Mouse (Mus musculus) 416B (cell line): ENCODE measurements around the gene Msi2.
A peak's percentile ranks its signal among the peaks of the same experiment; 100 is the strongest.

Experiments
- DNase-seq: peaks from one replicate; pipeline ENCODE4 v3.0.0; 2011; ENCODE audit warnings: low read depth

Msi2 gene

GRCm38 (mm10) chr11:88718050-88718765 lies at the start of gene Msi2:
Msi2 (minus strand) TSS chr11:88718513.
- peak; percentile 94 for DNase-seq

DNA sequence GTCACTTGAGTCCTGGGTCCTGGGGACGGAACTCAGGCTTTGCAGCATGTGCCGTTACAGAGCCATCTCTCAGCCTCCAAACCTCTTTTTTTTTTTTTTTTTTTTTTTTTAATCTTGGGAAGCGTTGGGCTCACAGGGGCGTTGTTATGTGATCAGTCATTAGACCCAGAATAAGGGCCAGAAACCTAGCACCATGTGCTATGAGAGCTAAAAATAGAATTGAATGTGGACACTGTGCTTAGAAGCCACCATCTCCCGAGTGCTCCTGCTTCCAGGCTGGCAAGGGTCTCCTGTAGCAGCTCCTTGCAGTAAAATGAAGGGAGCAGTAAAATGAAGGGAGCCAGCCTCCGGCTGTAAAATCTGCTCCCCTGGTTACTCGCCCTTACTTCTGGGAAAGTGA lies 47.3 kb upstream of the Msi2 start:
- DNase-seq = no peak

DNA sequence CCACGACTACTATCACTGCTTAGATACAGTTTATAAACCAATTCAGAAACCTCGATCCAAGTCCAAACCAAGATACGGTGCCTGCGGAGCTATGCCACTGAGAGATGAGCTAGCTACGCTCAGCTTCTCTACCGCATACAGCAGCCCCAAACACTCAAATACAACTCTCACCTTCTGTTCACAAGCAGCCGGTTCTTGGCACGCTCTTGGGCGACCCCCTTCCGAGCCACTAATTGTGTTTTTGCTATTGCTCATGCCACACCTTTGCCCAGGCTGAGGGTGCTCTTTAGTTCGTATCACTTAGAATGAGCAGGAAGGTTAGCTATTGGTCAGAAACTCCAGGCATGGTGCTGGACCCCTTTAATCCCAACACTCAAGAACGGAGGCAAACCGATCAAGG lies 45.1 kb upstream of the Msi2 start:
- DNase-seq = no peak

DNA sequence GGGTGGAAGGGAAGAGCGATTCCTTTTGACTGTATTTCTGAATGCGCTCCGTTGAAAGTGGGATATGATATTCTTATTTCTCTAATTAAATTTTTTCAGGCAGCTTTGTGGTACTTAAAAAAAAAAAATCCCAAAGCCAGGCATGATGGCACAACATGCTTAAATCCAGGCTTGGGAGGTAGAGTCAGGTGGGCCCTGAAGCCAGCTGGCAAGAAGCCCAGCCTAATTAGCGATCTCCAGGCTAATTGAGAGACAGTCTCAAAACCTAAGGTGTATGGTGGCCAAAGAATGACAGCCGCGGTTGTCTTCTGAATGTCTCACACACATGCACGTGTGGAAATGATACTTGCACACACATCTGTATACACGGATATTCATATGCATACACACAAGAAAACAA lies 41.2 kb upstream of the Msi2 start:
- DNase-seq = no peak

DNA sequence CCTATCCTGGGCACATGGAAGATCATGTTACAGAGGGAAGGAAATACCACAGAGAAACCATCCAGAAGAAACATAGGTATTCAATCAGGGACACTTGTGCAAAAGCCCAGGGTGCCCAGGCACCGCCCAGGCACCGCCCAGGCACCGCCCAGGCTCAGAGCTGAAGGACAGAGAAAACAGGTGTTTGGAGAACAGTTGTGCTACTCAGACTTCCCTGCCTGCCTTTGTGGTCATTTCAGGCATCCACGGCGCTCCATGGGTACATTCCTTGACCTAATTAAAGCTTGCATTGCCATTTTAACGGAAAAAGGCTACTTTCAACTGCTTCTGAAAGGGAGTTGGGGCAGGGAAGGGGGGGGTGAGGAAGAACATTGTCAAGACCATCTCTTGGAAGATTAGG lies 40.1 kb upstream of the Msi2 start:
- no peak for DNase-seq

DNA sequence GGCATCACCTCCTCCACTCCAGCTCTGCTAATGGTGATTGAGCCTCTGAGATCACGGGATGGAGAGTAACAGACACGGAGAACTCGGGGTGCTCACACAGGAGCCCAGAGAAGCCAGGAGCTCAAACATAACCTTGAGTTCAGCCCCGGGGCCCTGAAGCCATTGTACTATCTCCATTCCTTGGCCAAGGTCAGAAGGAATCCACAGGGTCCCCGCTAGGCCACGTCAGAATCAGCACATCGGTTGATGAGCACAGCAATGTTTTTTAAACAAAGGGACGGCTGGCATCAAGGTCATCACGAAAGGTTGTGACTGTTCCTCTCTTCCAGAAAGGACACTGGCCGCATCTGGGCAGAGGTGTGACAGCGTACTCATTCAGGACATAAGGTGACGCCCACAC lies 27.0 kb upstream of the Msi2 start:
- no peak for DNase-seq

GRCm38 (mm10) chr11:88739574-88740295 lies 21.4 kb upstream of the Msi2 start:
- peak; percentile 27 for DNase-seq

GRCm38 (mm10) chr11:88729363-88729762 lies 11.1 kb upstream of the Msi2 start:
- DNase-seq = no peak

- peak; percentile 69 for DNase-seq
These were observed 10.2 kb upstream of the Msi2 start for GRCm38 (mm10) chr11:88728508-88728890.

DNA sequence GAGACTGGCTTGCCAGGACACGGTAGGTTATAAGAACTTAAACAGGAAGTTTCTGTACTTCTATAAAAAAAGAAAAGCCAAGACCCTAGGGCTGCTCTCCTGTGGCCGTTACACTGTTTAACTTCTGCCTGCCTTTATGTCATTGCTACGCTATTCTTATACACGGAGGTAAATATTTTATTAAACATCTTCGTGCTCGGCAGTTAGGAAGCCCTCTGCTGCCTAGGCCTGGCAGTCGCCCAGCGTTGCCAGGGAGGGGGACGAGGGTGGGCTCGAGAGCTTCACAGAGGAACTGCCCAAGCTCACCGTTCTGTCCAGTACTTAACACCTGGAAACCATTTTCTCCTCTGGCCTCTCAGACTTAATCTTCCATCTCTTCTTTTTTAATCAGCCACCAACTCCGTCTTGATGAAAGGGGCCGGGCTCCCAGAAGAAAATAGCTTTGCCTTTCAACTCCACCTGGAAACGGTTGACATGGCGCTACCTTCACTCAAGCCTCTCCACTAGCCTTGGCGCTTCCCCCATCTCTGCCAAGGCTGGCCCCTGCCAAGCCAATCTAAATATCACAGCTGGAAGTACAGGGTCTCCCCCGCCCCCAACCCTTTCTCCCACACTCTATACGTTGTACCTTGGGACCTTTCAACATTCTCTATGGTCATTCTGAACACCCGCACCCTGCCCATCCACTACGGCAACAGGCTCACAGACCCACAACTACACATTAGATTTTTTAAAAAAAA lies 9.6 kb upstream of the Msi2 start:
- DNase-seq = no peak

DNA sequence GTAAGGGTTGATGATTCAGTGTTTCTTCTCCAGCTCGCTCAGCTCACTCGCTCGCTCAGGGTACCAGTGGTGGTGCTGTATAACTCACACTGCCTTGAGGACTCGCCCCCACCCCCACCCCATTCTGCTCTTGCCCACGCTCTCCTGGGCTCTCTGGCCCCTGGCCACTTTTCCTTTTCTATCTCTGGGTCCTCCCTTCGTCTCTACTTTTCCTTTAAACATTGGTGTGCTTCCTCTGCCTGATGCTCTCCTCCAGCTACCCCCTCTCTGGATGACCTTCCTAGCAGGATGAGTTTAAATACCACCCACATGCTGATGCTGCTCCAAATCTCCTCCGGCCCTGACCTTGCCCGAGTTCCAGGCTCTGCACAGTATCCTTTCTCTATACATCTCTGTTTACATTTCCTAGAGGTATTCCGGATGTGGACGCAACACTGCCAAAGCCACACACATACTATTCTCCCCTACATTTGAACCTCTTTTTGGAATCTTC lies 2.9 kb upstream of the Msi2 start:
- DNase-seq = no peak

DNA sequence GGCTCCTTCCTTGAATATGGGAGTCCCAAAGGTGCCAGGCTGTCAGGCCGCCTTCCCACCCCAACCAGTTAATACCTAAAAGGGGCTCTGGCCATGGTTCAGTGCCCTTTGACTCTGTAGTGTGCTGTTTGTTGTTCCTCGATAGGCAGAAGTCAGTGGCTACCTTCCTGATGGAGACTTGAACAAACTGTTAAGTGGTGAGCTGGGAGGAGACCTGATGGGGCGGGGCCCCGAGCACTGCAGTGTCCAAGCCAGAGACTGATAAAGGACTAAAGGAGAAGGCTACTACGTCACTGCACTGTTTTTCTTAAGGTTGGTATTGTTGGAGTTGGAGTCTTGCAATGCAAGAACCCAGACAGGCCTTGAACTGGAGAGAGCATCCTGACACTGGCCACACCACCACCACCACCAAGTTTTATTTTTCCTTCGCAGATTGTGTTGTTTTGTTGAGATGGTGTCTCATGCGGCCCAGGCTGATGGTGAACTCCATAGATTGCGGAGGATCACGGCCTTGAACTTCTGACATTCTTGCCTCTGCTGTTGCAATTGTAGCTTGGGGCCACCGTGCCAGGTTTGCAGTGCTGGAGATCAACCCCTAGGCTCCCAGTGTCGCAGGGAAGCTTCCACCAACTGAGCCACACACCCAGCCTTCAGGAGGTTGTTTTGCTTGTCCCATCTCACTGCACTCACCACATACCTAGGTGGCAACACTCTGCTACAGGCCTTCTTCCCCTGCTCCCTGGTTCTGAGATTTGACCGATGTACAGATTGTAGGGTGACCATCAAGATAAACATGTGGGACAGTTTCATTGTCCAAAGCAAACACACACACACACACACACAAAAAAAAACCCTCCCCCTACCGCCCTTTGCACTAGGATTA lies 2.2 kb upstream of the Msi2 start:
- no peak for DNase-seq

DNA sequence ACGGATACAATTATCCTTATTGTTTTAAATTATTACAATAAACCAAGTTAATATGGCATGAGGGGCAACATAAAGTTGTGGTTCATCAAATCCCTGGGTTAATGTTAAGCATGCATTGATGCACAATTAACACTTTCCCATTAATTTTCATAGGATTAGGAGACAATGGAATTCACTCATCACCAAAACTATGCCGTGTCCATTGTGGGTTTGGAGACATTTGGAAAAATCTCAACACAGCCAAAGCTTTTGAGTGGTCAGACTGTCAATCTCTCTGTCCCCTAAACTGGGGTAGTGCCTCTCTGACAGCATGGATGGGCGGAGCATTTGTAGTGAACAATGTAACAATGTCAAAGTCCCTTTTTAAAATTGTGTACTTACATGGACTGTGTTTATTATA lies 1.3 kb upstream of the Msi2 start:
- DNase-seq = no peak

GRCm38 (mm10) chr11:88718766-88719595 lies 668 bp upstream of the Msi2 start:
- DNase-seq = peak; percentile 63

DNA sequence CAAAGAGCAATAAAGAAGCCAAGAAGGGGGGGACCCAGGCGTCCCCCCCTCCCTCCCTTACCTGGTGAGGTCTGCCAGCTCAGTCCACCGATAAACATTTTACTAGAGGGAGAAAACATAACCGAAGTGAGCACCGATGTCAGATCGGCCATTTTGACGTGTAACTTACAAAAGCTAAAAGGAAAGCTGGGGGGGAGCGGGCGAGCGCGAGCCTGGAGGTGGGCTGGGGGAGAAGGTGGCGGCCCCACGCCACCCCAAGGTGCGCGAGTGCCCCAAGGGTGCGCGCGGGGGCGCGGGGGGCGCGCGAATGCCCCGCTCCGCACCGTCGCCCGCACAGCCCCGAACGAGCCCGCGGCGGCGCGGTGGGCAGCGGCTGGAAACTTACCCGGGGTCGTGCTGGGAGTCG lies 666 bp downstream of the Msi2 start:
- peak; percentile 48 for DNase-seq

- peak; percentile 44 for DNase-seq
These were observed 1.2 kb downstream of the Msi2 start for GRCm38 (mm10) chr11:88717016-88717643.

GRCm38 (mm10) chr11:88716061-88716994 lies 2.0 kb downstream of the Msi2 start:
- DNase-seq = peak; percentile 56

- DNase-seq = no peak
These were observed 3.0 kb downstream of the Msi2 start for GRCm38 (mm10) chr11:88715299-88715698.

- DNase-seq = no peak
These were observed 4.2 kb downstream of the Msi2 start for GRCm38 (mm10) chr11:88714127-88714526.
